Mouse (Mus musculus): ENCODE data around the gene Fgfr2.

GRCm38 (mm10) chr7:132529206-132529605, 593.9 kb downstream of the Fgfr2 start:
- TF ChIP-seq CTCF (IDR thresholded peaks at IDR 0.05; ENCODE audit: low read depth): no peak
- TF ChIP-seq EP300 (IDR thresholded peaks at IDR 0.05; ENCODE audit: low read depth): no peak

Data from liver, postnatal 0 days (tissue).